Mouse (Mus musculus): ENCODE results near the gene D10Wsu102e.

GRCm38 (mm10) chr10:83397336-83397735 is 37.3 kb downstream of the D10Wsu102e start:
- TF ChIP-seq CTCF (IDR thresholded peaks at IDR 0.05; ENCODE audit: low read depth, low read length) (no peak), POLR2AphosphoS5 (IDR thresholded peaks at IDR 0.05; ENCODE audit: insufficient replicate concordance, low read depth, low read length) (no peak), GATA2 (IDR thresholded peaks at IDR 0.05; ENCODE audit: borderline replicate concordance, low read depth, low read length) (no peak)

Measured in G1E (cell line).